Mouse (Mus musculus): ENCODE results near the gene Gm8138. TPM values are rescaled to one million over a fixed set of nuclear protein-coding genes. Genes with fewer than 3 reads are reported as not detected.
"Not testable (repeated sequence)": the region's sequence is repeated elsewhere in the genome, so short reads cannot be mapped to it uniquely, and the experiment has no call there.

Gene Gm8138
- not detected for total RNA-seq (2021)

GRCm38 (mm10) chr14:43416250-43416649, at the start of gene Gm8138:
Gene Gm8138 (minus strand): TSS chr14:43416350.
- DNase-seq (ENCODE audit: low spot score): not testable (repeated sequence)

GRCm38 (mm10) chr14:43361713-43362112, 54.4 kb downstream of the Gm8138 start:
- intact Hi-C loops (cut with DNase I); DNase-seq (ENCODE audit: low spot score): not testable (repeated sequence)

More at GRCm38 (mm10) chr14:43416250-43416649, at the start of gene Gm8138:
- intact Hi-C loops (cut with DNase I): not testable (repeated sequence)

Other genes with a start within 250 kb of the Gm8138 start
- not detected for gene Gm7233, start 236.5 kb downstream of the Gm8138 start, total RNA-seq (2021)
- not detected for gene Gm8122, start 181.0 kb downstream of the Gm8138 start, total RNA-seq (2021)
- gene Gm8126, start 157.7 kb downstream of the Gm8138 start, total RNA-seq (2021): not detected
- gene Gm9732, start 141.3 kb downstream of the Gm8138 start, total RNA-seq (2021): not detected
- gene Gm8127, start 122.5 kb downstream of the Gm8138 start, total RNA-seq (2021): not detected
- gene 1700001F09Rik, start 68.5 kb downstream of the Gm8138 start, total RNA-seq (2021): not detected
- gene Gm5799, start 127.2 kb upstream of the Gm8138 start, total RNA-seq (2021): not detected
- gene Gm17654, start 162.8 kb upstream of the Gm8138 start, total RNA-seq (2021): not detected
- not detected for gene Gm10375, start 191.7 kb upstream of the Gm8138 start, total RNA-seq (2021)

Data from heart, postnatal 25 days (tissue).